Mouse (Mus musculus): Measurements from ENCODE around the gene Gm38655.

DNA sequence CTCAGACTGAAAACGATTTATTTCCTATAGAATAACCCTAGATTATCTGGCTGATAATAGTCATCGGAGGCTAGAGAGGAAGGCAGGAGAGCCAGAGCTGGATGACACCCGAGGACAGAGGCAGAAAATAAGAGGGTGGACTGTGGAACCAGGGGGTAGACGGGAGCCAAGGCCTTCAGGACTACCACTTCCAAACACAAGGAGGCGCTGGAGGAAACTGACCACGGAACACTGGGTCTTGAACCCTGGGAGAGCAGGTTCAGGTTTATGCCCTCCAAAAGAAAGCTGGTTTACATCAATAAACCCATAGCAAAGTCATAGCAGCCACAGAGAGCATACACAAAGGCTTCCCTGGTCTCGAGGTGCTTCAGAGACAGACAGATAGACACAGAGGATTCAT lies 51.3 kb downstream of the Gm38655 start:
- peak; percentile 63 for TF ChIP-seq CTCF (IDR thresholded peaks at IDR 0.05; ENCODE audit: low read depth)
- TF ChIP-seq EP300 (optimal IDR thresholded peaks at IDR 0.05) = no peak

Measured in stomach, postnatal 0 days (tissue).